Mouse (Mus musculus) gastrocnemius, postnatal 36 days (tissue): ENCODE measurements around the gene Cadm4. TPM values are rescaled to one million over a fixed set of nuclear protein-coding genes. Genes with fewer than 3 reads are reported as not detected.

Experiments
- DNase-seq, 2 experiments: peaks; one replicate each; pipeline ENCODE4 v3.0.0; 2022
- intact Hi-C: fragments of 180-260 bp; cut with DNase I; formaldehyde crosslinking; loops from one replicate; pipeline ENCODE4 v1.15.1; 2025
- total RNA-seq, 2 experiments: library from RNA; stranded (reverse); gene quantifications; 2 replicates each; pipeline ENCODE4 v1.2.3; 2021

Gene Cadm4
- total RNA-seq, 2 experiments from 2014 or later: 2.7 to 4.6 TPM

DNA sequence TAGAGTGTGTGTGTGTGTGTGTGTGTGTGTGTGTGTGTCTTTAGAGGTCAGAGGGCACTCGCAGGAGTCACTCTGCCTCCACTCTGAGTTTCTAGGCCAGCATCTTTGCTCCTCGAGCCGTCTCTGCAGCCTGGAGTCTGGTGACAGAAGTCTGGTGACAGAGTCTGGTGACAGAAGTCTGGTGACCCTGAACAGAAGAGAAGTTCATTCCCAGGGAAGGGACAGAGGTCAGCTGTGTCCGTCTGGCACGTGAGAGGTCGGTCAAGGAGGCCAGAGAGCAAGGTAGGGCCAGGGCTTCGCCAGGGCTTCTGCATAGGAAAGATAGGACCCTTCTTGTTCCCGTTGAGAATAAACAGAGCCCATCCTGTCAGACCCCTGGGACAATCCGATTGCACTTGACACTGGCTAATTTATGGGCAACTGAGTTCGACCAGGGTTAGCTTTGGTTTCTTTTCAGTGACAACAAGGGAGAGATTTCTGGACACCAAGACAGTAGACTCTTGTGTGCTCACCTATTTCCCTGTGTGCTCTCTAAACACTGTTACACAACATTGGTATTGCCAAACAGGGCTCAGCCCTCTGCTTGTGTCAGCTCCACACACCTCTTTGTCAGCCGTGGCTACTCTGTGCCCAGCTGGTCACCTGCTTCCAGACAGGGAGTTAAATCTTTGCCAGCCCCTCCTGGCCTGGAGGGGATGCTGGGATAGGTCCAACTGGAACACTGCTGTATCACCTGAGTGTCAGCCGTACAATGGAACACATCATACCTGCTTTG, 70.3 kb downstream of the Cadm4 start:
- no peak for DNase-seq
- intact Hi-C loops: no loop called here

Other genes with a start within 250 kb of the Cadm4 start
- gene Zfp109, start 244.5 kb upstream of the Cadm4 start, total RNA-seq: 1 to 10 TPM; 1.9 to 2.5 TPM
- gene Zfp108, start 227.2 kb upstream of the Cadm4 start, total RNA-seq: 1 to 10 TPM; 1.2 to 1.9 TPM
- gene Zfp93, start 211.6 kb upstream of the Cadm4 start, total RNA-seq: 1 to 10 TPM; 3.6 to 3.8 TPM
- gene Zfp61, start 180.8 kb upstream of the Cadm4 start, total RNA-seq: 1 to 10 TPM; 2.5 to 2.7 TPM
- 1 to 10 TPM; 1.5 to 1.9 TPM for gene Zfp94, start 165.4 kb upstream of the Cadm4 start, total RNA-seq
- not detected for gene Tescl, start 148.1 kb upstream of the Cadm4 start, total RNA-seq
- gene Lypd5, start 132.8 kb upstream of the Cadm4 start, total RNA-seq: not detected
- gene Kcnn4, start 111.8 kb upstream of the Cadm4 start, total RNA-seq: 1 to 10 TPM in 1 of 2 experiments, under 1 TPM in 1; 0.42 to 1.2 TPM
- 10 to 100 TPM in 1 of 2 experiments, 1 to 10 TPM in 1; 9.8 to 11.5 TPM for gene Smg9, start 82.4 kb upstream of the Cadm4 start, total RNA-seq
- gene Irgc1, start 29.7 kb upstream of the Cadm4 start, total RNA-seq: not detected
- under 1 TPM; 0.61 to 0.64 TPM for gene Plaur, start 19.5 kb upstream of the Cadm4 start, total RNA-seq
- gene Zfp428, start 25.0 kb downstream of the Cadm4 start, total RNA-seq: 1 to 10 TPM; 4.3 to 5.9 TPM
- not detected for gene AC161166.1, start 30.4 kb downstream of the Cadm4 start, total RNA-seq
- gene Irgq, start 48.7 kb downstream of the Cadm4 start, total RNA-seq: 10 to 100 TPM; 10.7 to 10.9 TPM
- not detected for gene Pinlyp, start 64.1 kb downstream of the Cadm4 start, total RNA-seq
- gene Xrcc1, start 64.3 kb downstream of the Cadm4 start, total RNA-seq: 10 to 100 TPM; 17.1 to 21.4 TPM
- 10 to 100 TPM; 23.0 to 24.2 TPM for gene Ethe1, start 105.5 kb downstream of the Cadm4 start, total RNA-seq
- under 1 TPM in 1 of 2 experiments, not detected in 1; 0.18 TPM for gene Zfp575, start 105.6 kb downstream of the Cadm4 start, total RNA-seq
- gene Phldb3, start 128.7 kb downstream of the Cadm4 start, total RNA-seq: under 1 TPM; 0.30 to 0.66 TPM
- not detected for gene Lypd3, start 154.5 kb downstream of the Cadm4 start, total RNA-seq
- gene Tex101, start 194.7 kb downstream of the Cadm4 start, total RNA-seq: not detected
- gene BC049730, start 227.2 kb downstream of the Cadm4 start, total RNA-seq: not detected
- not detected for gene Gm4763, start 244.9 kb downstream of the Cadm4 start, total RNA-seq